Mouse (Mus musculus): ENCODE results near the gene Arhgef16. TPM values are rescaled to one million over a fixed set of nuclear protein-coding genes. Genes with fewer than 3 reads are reported as not detected.

The Arhgef16 gene
- polyA plus RNA-seq, 1 experiment from 2014 or later: 5.9 TPM

- 52% methylated on average over 10 of the region's 10 CpGs for WGBS
- H3K27ac ChIP-seq (ENCODE audit: low read depth, low read length): no peak overlapping the region
- DNase-seq (ENCODE audit: low spot score) (no peak), ATAC-seq (replicated peaks; ENCODE audit: low FRiP score) (no peak)
- no peak overlapping the region for H3K4me3 ChIP-seq (ENCODE audit: low read depth, low read length)
- H3K9ac ChIP-seq (ENCODE audit: low read depth, low read length): no peak overlapping the region
- no peak overlapping the region for H3K4me2 ChIP-seq
- no peaks in the 10 kb centered on the region for H3K36me3 ChIP-seq (ENCODE audit: control insufficient read depth, insufficient read depth, low read length)
- H3K27me3 ChIP-seq (replicated peaks; ENCODE audit: control insufficient read depth, insufficient read depth, low read length): no peaks in the 10 kb centered on the region
- no peaks in the 10 kb centered on the region for H3K9me3 ChIP-seq (ENCODE audit: control insufficient read depth, low read length)
- no peaks in the 10 kb centered on the region for H3K4me1 ChIP-seq (replicated peaks; ENCODE audit: control insufficient read depth, insufficient read depth, low read length)
Measured at GRCm38 (mm10) chr4:154269520-154269919, 32.0 kb downstream of the Arhgef16 start.

GRCm38 (mm10) chr4:154267511-154267910 is 34.0 kb downstream of the Arhgef16 start:
- WGBS: 77% methylated on average over 6 of the region's 6 CpGs

GRCm38 (mm10) chr4:154262071-154262470 is 39.4 kb downstream of the Arhgef16 start:
- H3K9me3 ChIP-seq (ENCODE audit: control insufficient read depth, low read length): no peaks in the 10 kb centered on the region
- no peaks in the 10 kb centered on the region for H3K4me1 ChIP-seq (replicated peaks; ENCODE audit: control insufficient read depth, insufficient read depth, low read length)
- no peak overlapping the region for H3K4me2 ChIP-seq
- no peaks in the 10 kb centered on the region for H3K27me3 ChIP-seq (replicated peaks; ENCODE audit: control insufficient read depth, insufficient read depth, low read length)
- H3K36me3 ChIP-seq (ENCODE audit: control insufficient read depth, insufficient read depth, low read length): no peaks in the 10 kb centered on the region
- ATAC-seq (replicated peaks; ENCODE audit: low FRiP score) (no peak), DNase-seq (ENCODE audit: low spot score) (no peak)
- no peak overlapping the region for H3K27ac ChIP-seq (ENCODE audit: low read depth, low read length)
- WGBS: 41% methylated on average over 4 of the region's 4 CpGs
- H3K9ac ChIP-seq (ENCODE audit: low read depth, low read length): no peak overlapping the region
- no peak overlapping the region for H3K4me3 ChIP-seq (ENCODE audit: low read depth, low read length)

More at GRCm38 (mm10) chr4:154267511-154267910, 34.0 kb downstream of the Arhgef16 start:
- no peaks in the 10 kb centered on the region for H3K36me3 ChIP-seq (ENCODE audit: control insufficient read depth, insufficient read depth, low read length)
- H3K9ac ChIP-seq (ENCODE audit: low read depth, low read length): no peak overlapping the region
- ATAC-seq (replicated peaks; ENCODE audit: low FRiP score) (no peak), DNase-seq (ENCODE audit: low spot score) (no peak)
- no peaks in the 10 kb centered on the region for H3K4me1 ChIP-seq (replicated peaks; ENCODE audit: control insufficient read depth, insufficient read depth, low read length)
- H3K4me2 ChIP-seq: no peak overlapping the region
- no peaks in the 10 kb centered on the region for H3K27me3 ChIP-seq (replicated peaks; ENCODE audit: control insufficient read depth, insufficient read depth, low read length)
- no peaks in the 10 kb centered on the region for H3K9me3 ChIP-seq (ENCODE audit: control insufficient read depth, low read length)
- H3K4me3 ChIP-seq (ENCODE audit: low read depth, low read length): no peak overlapping the region
- no peak overlapping the region for H3K27ac ChIP-seq (ENCODE audit: low read depth, low read length)

GRCm38 (mm10) chr4:154260755-154261154 is 40.7 kb downstream of the Arhgef16 start:
- H3K4me1 ChIP-seq (replicated peaks; ENCODE audit: control insufficient read depth, insufficient read depth, low read length): no peaks in the 10 kb centered on the region
- WGBS: 90% methylated on average over 5 of the region's 5 CpGs
- no peaks in the 10 kb centered on the region for H3K27me3 ChIP-seq (replicated peaks; ENCODE audit: control insufficient read depth, insufficient read depth, low read length)
- ATAC-seq (replicated peaks; ENCODE audit: low FRiP score): no peak
- DNase-seq (ENCODE audit: low spot score): no peak
- no peak overlapping the region for H3K9ac ChIP-seq (ENCODE audit: low read depth, low read length)
- H3K27ac ChIP-seq (ENCODE audit: low read depth, low read length): no peak overlapping the region
- H3K36me3 ChIP-seq (ENCODE audit: control insufficient read depth, insufficient read depth, low read length): no peaks in the 10 kb centered on the region
- no peak overlapping the region for H3K4me2 ChIP-seq
- no peaks in the 10 kb centered on the region for H3K9me3 ChIP-seq (ENCODE audit: control insufficient read depth, low read length)
- H3K4me3 ChIP-seq (ENCODE audit: low read depth, low read length): no peak overlapping the region

GRCm38 (mm10) chr4:154252537-154253255 is 48.8 kb downstream of the Arhgef16 start:
- Histone ChIP-seq H3K27ac (ENCODE audit: low read depth, low read length) (no peak overlapping the region), H3K27me3 (replicated peaks; ENCODE audit: control insufficient read depth, insufficient read depth, low read length) (no peaks in the 10 kb centered on the region), H3K9me3 (ENCODE audit: control insufficient read depth, low read length) (no peaks in the 10 kb centered on the region), H3K36me3 (ENCODE audit: control insufficient read depth, insufficient read depth, low read length) (no peaks in the 10 kb centered on the region), H3K9ac (ENCODE audit: low read depth, low read length) (no peak overlapping the region), H3K4me2 (no peak overlapping the region), H3K4me3 (ENCODE audit: low read depth, low read length) (no peak overlapping the region), H3K4me1 (replicated peaks; ENCODE audit: control insufficient read depth, insufficient read depth, low read length) (peaks cover 3% of the 10 kb centered on the region)
- 87% methylated on average over 20 of the region's 20 CpGs for WGBS
- DNase-seq (ENCODE audit: low spot score) (no peak), ATAC-seq (replicated peaks; ENCODE audit: low FRiP score) (no peak)

- ATAC-seq (replicated peaks; ENCODE audit: low FRiP score): no peak
- Histone ChIP-seq H3K4me1 (replicated peaks; ENCODE audit: control insufficient read depth, insufficient read depth, low read length) (peaks cover 10% of the 10 kb centered on the region), H3K36me3 (ENCODE audit: control insufficient read depth, insufficient read depth, low read length) (no peaks in the 10 kb centered on the region), H3K9ac (ENCODE audit: low read depth, low read length) (no peak overlapping the region), H3K4me3 (ENCODE audit: low read depth, low read length) (no peak overlapping the region), H3K27ac (ENCODE audit: low read depth, low read length) (no peak overlapping the region), H3K9me3 (ENCODE audit: control insufficient read depth, low read length) (no peaks in the 10 kb centered on the region), H3K4me2 (no peak overlapping the region), H3K27me3 (replicated peaks; ENCODE audit: control insufficient read depth, insufficient read depth, low read length) (no peaks in the 10 kb centered on the region)
- no peak for DNase-seq (ENCODE audit: low spot score)
- 68% methylated on average over 8 of the region's 8 CpGs for WGBS
Measured at GRCm38 (mm10) chr4:154249316-154249715, 52.2 kb downstream of the Arhgef16 start.

- Histone ChIP-seq H3K9ac (ENCODE audit: low read depth, low read length) (no peak overlapping the region), H3K27ac (ENCODE audit: low read depth, low read length) (no peak overlapping the region), H3K36me3 (ENCODE audit: control insufficient read depth, insufficient read depth, low read length) (no peaks in the 10 kb centered on the region), H3K4me3 (ENCODE audit: low read depth, low read length) (no peak overlapping the region), H3K27me3 (replicated peaks; ENCODE audit: control insufficient read depth, insufficient read depth, low read length) (no peaks in the 10 kb centered on the region), H3K4me1 (replicated peaks; ENCODE audit: control insufficient read depth, insufficient read depth, low read length) (peaks cover 10% of the 10 kb centered on the region), H3K4me2 (no peak overlapping the region), H3K9me3 (ENCODE audit: control insufficient read depth, low read length) (no peaks in the 10 kb centered on the region)
- DNase-seq (ENCODE audit: low spot score): no peak
- 63% methylated on average over 21 of the region's 21 CpGs for WGBS
- no peak for ATAC-seq (replicated peaks; ENCODE audit: low FRiP score)
Measured at GRCm38 (mm10) chr4:154248092-154248805, 53.2 kb downstream of the Arhgef16 start.

GRCm38 (mm10) chr4:154247207-154248091 is 54.0 kb downstream of the Arhgef16 start:
- Histone ChIP-seq H3K4me1 (replicated peaks; ENCODE audit: control insufficient read depth, insufficient read depth, low read length) (peaks cover 10% of the 10 kb centered on the region), H3K9ac (ENCODE audit: low read depth, low read length) (no peak overlapping the region), H3K4me2 (peak overlapping the region; percentile 63), H3K27ac (ENCODE audit: low read depth, low read length) (no peak overlapping the region), H3K4me3 (ENCODE audit: low read depth, low read length) (peak overlapping the region; percentile 36; the same call in 1 of the 2 replicates), H3K36me3 (ENCODE audit: control insufficient read depth, insufficient read depth, low read length) (no peaks in the 10 kb centered on the region), H3K9me3 (ENCODE audit: control insufficient read depth, low read length) (no peaks in the 10 kb centered on the region), H3K27me3 (replicated peaks; ENCODE audit: control insufficient read depth, insufficient read depth, low read length) (no peaks in the 10 kb centered on the region)
- no peak for DNase-seq (ENCODE audit: low spot score)
- ATAC-seq (replicated peaks; ENCODE audit: low FRiP score): peak; percentile 10; the same call in 1 of the 2 replicates
- WGBS: 48% methylated on average over 22 of the region's 22 CpGs
